ENCODE assay signal across 8 mouse cellular contexts in the genomic region with DNA sequence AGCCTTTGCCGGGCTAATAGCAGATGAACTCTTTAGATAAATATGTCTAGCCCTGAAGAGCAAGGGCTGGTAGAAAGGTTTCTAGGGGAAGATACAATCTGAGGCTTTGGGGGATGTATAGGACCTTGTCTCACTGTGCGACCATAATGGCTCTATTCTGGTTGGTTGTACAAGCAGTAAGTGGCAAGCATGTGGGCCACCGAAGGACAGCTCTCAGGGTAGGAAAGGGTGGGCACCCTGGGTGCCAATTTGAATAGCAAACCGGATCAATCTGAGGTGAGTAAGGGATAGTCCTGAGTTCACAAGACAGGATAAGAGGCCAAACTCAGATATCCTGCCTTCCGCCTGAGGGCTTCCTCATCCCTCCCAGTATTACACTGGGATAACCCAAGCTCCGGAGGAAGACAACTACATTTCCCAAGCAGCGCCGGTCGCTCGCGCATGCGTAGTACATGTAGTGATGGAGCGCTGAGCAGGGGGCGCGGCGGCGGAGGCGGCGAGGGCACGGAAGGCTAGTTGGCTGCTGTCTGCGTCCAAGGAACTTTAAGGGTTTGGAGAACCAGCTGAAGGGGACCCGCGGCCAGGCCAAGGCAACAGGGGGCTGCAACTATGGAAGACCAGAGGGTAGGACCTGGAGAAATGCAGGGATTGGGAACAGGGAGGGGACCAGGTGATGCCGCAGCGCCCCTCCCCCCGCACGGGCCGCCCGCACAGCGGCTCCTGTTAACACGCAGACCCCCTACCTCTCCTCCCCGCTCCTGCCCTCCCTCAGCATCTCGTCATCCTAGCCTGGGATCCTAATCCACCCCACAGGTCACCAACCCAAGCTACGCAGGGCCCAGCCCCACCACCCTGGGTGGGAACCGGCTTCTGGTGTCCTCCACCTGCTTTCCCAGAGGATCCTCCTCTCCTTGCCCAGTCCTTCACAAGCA. TPM values are rescaled to one million over a fixed set of nuclear protein-coding genes. Genes with fewer than 3 reads are reported as not detected.
DNase-seq lines count a peak whose midpoint lies in the region; ATAC-seq and TF ChIP-seq lines count a peak whose summit lies in the region.

A gene (plus strand): TSS at position 480 of the 932 bp plus-strand sequence.

- DNase-seq in heart, adult 2 months: no peak
- DNase-seq in cerebellum, adult 11 months: peak; percentile 86
- peak; percentile 93 for DNase-seq in forebrain, embryonic 14.5 days (ENCODE audit: low spot score)
- DNase-seq in lung, postnatal 10 days: peak; percentile 66
- DNase-seq in ovary, postnatal 14 days (ENCODE audit: low spot score): no peak

- H3K4me3 ChIP-seq in heart, embryonic 13.5 days: peak within 1 kb of the TSS; percentile 53
- H3K4me3 ChIP-seq in heart, adult 2 months: no peak within 1 kb of the TSS
- peak within 1 kb of the TSS; percentile 72 for H3K4me3 ChIP-seq in forebrain, embryonic 14.5 days (ENCODE audit: low read depth, low read length)
- H3K4me3 ChIP-seq in intestine, embryonic 16.5 days (ENCODE audit: low read length): peak within 1 kb of the TSS; percentile 49
- H3K4me3 ChIP-seq in small intestine, adult 2 months (ENCODE audit: low read depth, low read length): peak within 1 kb of the TSS; percentile 34

- no peak for TF ChIP-seq EP300 in heart, adult 2 months (IDR thresholded peaks at IDR 0.05; ENCODE audit: insufficient read depth, low read depth, low read length)

- H3K27ac ChIP-seq in heart, embryonic 13.5 days (replicated peaks): no peak within 1 kb of the TSS
- no peak within 1 kb of the TSS for H3K27ac ChIP-seq in heart, adult 2 months
- H3K27ac ChIP-seq in forebrain, embryonic 14.5 days (ENCODE audit: low read depth, low read length): peak within 1 kb of the TSS; percentile 56; the same call in 1 of the 2 replicates
- H3K27ac ChIP-seq in intestine, embryonic 16.5 days (ENCODE audit: low read length): no peak within 1 kb of the TSS
- H3K27ac ChIP-seq in small intestine, adult 2 months (ENCODE audit: insufficient read depth, low read depth, low read length): no peak within 1 kb of the TSS

- intact Hi-C loops in heart, adult 2 months (cut with DNase I): no loop called here

- H3K4me1 ChIP-seq in heart, embryonic 13.5 days: peaks cover 7% of the 10 kb centered on the region; the same call in 1 of the 2 replicates
- H3K4me1 ChIP-seq in heart, adult 2 months (ENCODE audit: control insufficient read depth, insufficient read depth, low read length): no peaks in the 10 kb centered on the region
- peaks cover 4% of the 10 kb centered on the region for H3K4me1 ChIP-seq in forebrain, embryonic 14.5 days (ENCODE audit: control insufficient read depth, insufficient read depth, low read length)
- 0 out of 2 replicates have a peak, but pooled peaks cover 7% of the 10 kb centered on the region for H3K4me1 ChIP-seq in intestine, embryonic 16.5 days (ENCODE audit: control insufficient read depth, insufficient read depth, low read length)
- peaks cover 10% of the 10 kb centered on the region; the same call in 1 of the 2 replicates for H3K4me1 ChIP-seq in small intestine, adult 2 months (ENCODE audit: control insufficient read depth, insufficient read depth, insufficient read length, low read length)

- peak within 1 kb of the TSS; percentile 70 for H3K4me2 ChIP-seq in heart, embryonic 13.5 days
- H3K4me2 ChIP-seq in forebrain, embryonic 14.5 days (ENCODE audit: low read length): peak within 1 kb of the TSS; percentile 83
- peak within 1 kb of the TSS; percentile 58 for H3K4me2 ChIP-seq in intestine, embryonic 16.5 days (ENCODE audit: low read depth, low read length)

- TF ChIP-seq POLR2A in heart, adult 2 months (IDR thresholded peaks at IDR 0.05; ENCODE audit: insufficient read depth, low read depth, low read length): no peak
- no peak for TF ChIP-seq POLR2A in small intestine, adult 2 months (IDR thresholded peaks at IDR 0.05; ENCODE audit: low read depth, low read length)

- H3K9me3 ChIP-seq in heart, embryonic 13.5 days: no peaks in the 10 kb centered on the region
- H3K9me3 ChIP-seq in forebrain, embryonic 14.5 days (replicated peaks; ENCODE audit: control insufficient read depth, low read length): no peaks in the 10 kb centered on the region
- H3K9me3 ChIP-seq in intestine, embryonic 16.5 days (ENCODE audit: control insufficient read depth, low read length): no peaks in the 10 kb centered on the region; the same call in 1 of the 2 replicates

- H3K36me3 ChIP-seq in heart, embryonic 13.5 days: no peaks in the 10 kb centered on the region
- no peaks in the 10 kb centered on the region for H3K36me3 ChIP-seq in heart, adult 2 months (ENCODE audit: control insufficient read depth, insufficient read depth, low read length)
- H3K36me3 ChIP-seq in forebrain, embryonic 14.5 days (ENCODE audit: control insufficient read depth, insufficient read depth, low read length): peaks cover 20% of the 10 kb centered on the region
- no peaks in the 10 kb centered on the region for H3K36me3 ChIP-seq in intestine, embryonic 16.5 days (ENCODE audit: control insufficient read depth, insufficient read depth, low read length)
- no peaks in the 10 kb centered on the region for H3K36me3 ChIP-seq in small intestine, adult 2 months (ENCODE audit: control insufficient read depth, insufficient read depth, low read length)

- peaks cover 38% of the 10 kb centered on the region for H3K27me3 ChIP-seq in heart, embryonic 13.5 days (replicated peaks)
- H3K27me3 ChIP-seq in heart, adult 2 months (ENCODE audit: control insufficient read depth, insufficient read depth, low read length): peaks cover 5% of the 10 kb centered on the region
- H3K27me3 ChIP-seq in forebrain, embryonic 14.5 days (replicated peaks; ENCODE audit: control insufficient read depth, insufficient read depth, low read length): no peaks in the 10 kb centered on the region
- no peaks in the 10 kb centered on the region for H3K27me3 ChIP-seq in intestine, embryonic 16.5 days (replicated peaks; ENCODE audit: control insufficient read depth, insufficient read depth, low read length)
- peaks cover 3% of the 10 kb centered on the region; the same call in 1 of the 2 replicates for H3K27me3 ChIP-seq in small intestine, adult 2 months (ENCODE audit: control insufficient read depth, insufficient read depth, low read length)

- no peak for TF ChIP-seq CTCF in heart, adult 2 months (IDR thresholded peaks at IDR 0.05)
- no peak for TF ChIP-seq CTCF in small intestine, adult 2 months (IDR thresholded peaks at IDR 0.05; ENCODE audit: extremely low read depth, insufficient read length, insufficient replicate concordance, low read depth, low read length)

- peak within 1 kb of the TSS; percentile 73 for H3K9ac ChIP-seq in heart, embryonic 13.5 days
- no peak within 1 kb of the TSS for H3K9ac ChIP-seq in heart, adult 2 months (ENCODE audit: low read depth, low read length)
- peak within 1 kb of the TSS; percentile 84 for H3K9ac ChIP-seq in forebrain, embryonic 14.5 days (ENCODE audit: low read length)
- H3K9ac ChIP-seq in intestine, embryonic 16.5 days (ENCODE audit: low read depth, low read length): peak within 1 kb of the TSS; percentile 65

- no peaks in the 10 kb centered on the region for H3K79me2 ChIP-seq in heart, adult 2 months (replicated peaks; ENCODE audit: control insufficient read depth, insufficient read depth, low read length)

- WGBS in heart, embryonic 13.5 days: 9% methylated on average over 35 of the region's 35 CpGs
- WGBS in heart, adult 2 months: 11% methylated on average over 34 of the region's 35 CpGs
- 9% methylated on average over 33 of the region's 35 CpGs for WGBS in forebrain, embryonic 14.5 days
- 8% methylated on average over 35 of the region's 35 CpGs for WGBS in intestine, embryonic 16.5 days
- 12% methylated on average over 33 of the region's 35 CpGs for WGBS in small intestine, adult 2 months

- ATAC-seq in heart, embryonic 13.5 days (ENCODE audit: extremely low read depth, insufficient number of reproducible peaks, low FRiP score, low TSS enrichment): no peak
- peak; percentile 87 for ATAC-seq in forebrain, embryonic 14.5 days
- ATAC-seq in intestine, embryonic 16.5 days: no peak

RNA-seq across cellular contexts. Expression of the gene that starts here (rescaled TPM):
- 4.5 and 5.0 TPM in 2 replicates for polyA plus RNA-seq in heart, embryonic 13.5 days (2015; fragmentation: Nextera tagmentation; extraction: Ambion mirVana)
- under 1 TPM; 0.50 to 0.61 TPM for total RNA-seq in heart, adult 2 months (2021)
- polyA plus RNA-seq in heart, adult 2 months (2012; rRNA removed): 0.35 and 0.76 TPM in 2 replicates
- polyA plus RNA-seq in forebrain, embryonic 14.5 days (2014; fragmentation: Nextera tagmentation; extraction: Ambion mirVana): 106 and 121 TPM in 2 replicates
- 8.4 and 9.7 TPM in 2 replicates for polyA plus RNA-seq in intestine, embryonic 16.5 days (2015; fragmentation: Nextera tagmentation; extraction: Ambion mirVana)
- 0.83 and 3.2 TPM in 2 replicates for polyA plus RNA-seq in small intestine, adult 2 months (2012; rRNA removed)

Comparison
In these comparisons a context has a peak if more than half of its experiments do, and no peak if none do; other contexts are left out.
1. DNase-seq: peak in cerebellum, adult 11 months (single experiment), forebrain, embryonic 14.5 days (single experiment) and lung, postnatal 10 days (single experiment); none in heart, adult 2 months (0 of 2) and ovary, postnatal 14 days (single experiment).
2. Peak in every context shown above with its lines, with median percentiles within 50 percentile points of each other: H3K4me2 ChIP-seq.